Mouse (Mus musculus): Measurements from ENCODE around the gene Tlk1.

- TF ChIP-seq POLR2A (IDR thresholded peaks at IDR 0.05; ENCODE audit: insufficient read length, low read depth) (no peak), POLR2AphosphoS2 (IDR thresholded peaks at IDR 0.05; ENCODE audit: insufficient read length, low read depth) (no peak), SRF (IDR thresholded peaks at IDR 0.05; ENCODE audit: control insufficient read depth, insufficient read length, low read depth) (no peak), MYOD1 (IDR thresholded peaks at IDR 0.05; ENCODE audit: control insufficient read depth in 1 of 3, insufficient read length in 2 of 3, low read depth in 2 of 3) (no peak), USF1 (IDR thresholded peaks at IDR 0.05; ENCODE audit: low read depth) (no peak), TCF12 (IDR thresholded peaks at IDR 0.05; ENCODE audit: insufficient read depth, poor library complexity, severe bottlenecking) (no peak), MAX (IDR thresholded peaks at IDR 0.05; ENCODE audit: low read depth) (no peak), E2F4 (IDR thresholded peaks at IDR 0.05; ENCODE audit: insufficient read depth) (no peak), MYOG (IDR thresholded peaks at IDR 0.05; ENCODE audit: control insufficient read depth in 1 of 3, insufficient read depth in 1 of 3, insufficient read length in 2 of 3, low read depth in 2 of 3) (no peak)
These were observed 624 bp downstream of the Tlk1 start for GRCm38 (mm10) chr2:70824838-70825370.

Data from myocyte (in vitro differentiated cells).